Mouse (Mus musculus) E14TG2a.4 (cell line): ENCODE measurements around the gene Muc5b.
"Not testable (repeated sequence)": the region's sequence is repeated elsewhere in the genome, so short reads cannot be mapped to it uniquely, and the experiment has no call there.

Source experiments
- H3K27me3 ChIP-seq: 2 replicates; pipeline ENCODE4 v1.6.1; 2014; ENCODE audit warnings: low read length, control low read depth; ENCODE audit not compliant: insufficient read depth
- H3K36me3 ChIP-seq: 2 replicates; pipeline ENCODE4 v1.6.1; 2014; ENCODE audit warnings: low read length, control low read depth; ENCODE audit not compliant: insufficient read depth
- H3K4me1 ChIP-seq: replicated peaks from 2 replicates; pipeline ENCODE4 v1.6.1; 2014; ENCODE audit warnings: low read depth, low read length, control low read depth
- H3K4me3 ChIP-seq: replicated peaks from 2 replicates; pipeline ENCODE4 v1.5.1; 2014; ENCODE audit warnings: mild to moderate bottlenecking, low read length
- H3K9me3 ChIP-seq: 2 replicates; pipeline ENCODE4 v1.6.1; 2014; ENCODE audit warnings: low read length, control low read depth
- CTCF ChIP-seq: conservative IDR thresholded peaks from 2 replicates; pipeline ENCODE4 v1.5.1; 2014; ENCODE audit warnings: low read length
- NANOG ChIP-seq: IDR thresholded peaks from 2 replicates; pipeline ENCODE4 v1.6.1; 2014; ENCODE audit warnings: borderline replicate concordance, low read length, mixed read lengths
- POU5F1 ChIP-seq: IDR thresholded peaks from 2 replicates; pipeline ENCODE4 v1.6.1; 2014; ENCODE audit warnings: low read length, borderline replicate concordance

Gene Muc5b

GRCm38 (mm10) chr7:141838779-141839178 lies at the start of gene Muc5b:
TSS of gene Muc5b (plus strand) at chr7:141839070.
- no peaks in the 10 kb centered on the region for H3K4me1 ChIP-seq
- H3K36me3 ChIP-seq: no peaks in the 10 kb centered on the region
- no peak within 1 kb of the TSS for H3K4me3 ChIP-seq
- no peaks in the 10 kb centered on the region for H3K9me3 ChIP-seq
- TF ChIP-seq POU5F1 (no peak), NANOG (no peak), CTCF (no peak)
- H3K27me3 ChIP-seq: no peaks in the 10 kb centered on the region; the same call in 1 of the 2 replicates

DNA sequence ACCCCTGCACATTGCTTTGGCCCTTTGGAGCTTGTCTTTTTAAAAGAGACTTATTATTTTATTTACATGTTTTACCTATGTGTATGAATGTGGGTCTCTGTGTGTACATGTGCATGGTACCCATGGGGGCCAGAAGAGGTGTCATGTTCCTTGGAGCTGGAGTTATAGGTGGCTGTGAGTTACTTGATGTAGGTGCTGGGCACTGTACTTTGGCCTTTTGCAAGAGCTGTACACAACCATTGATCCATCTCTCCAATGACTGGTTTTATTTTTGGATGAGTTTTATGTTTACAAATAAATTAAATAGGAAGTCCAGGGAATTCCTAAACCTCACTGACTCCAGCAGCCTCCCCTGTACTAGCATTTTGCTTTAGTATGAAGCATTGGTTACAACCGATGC lies 44.6 kb upstream of the Muc5b start:
- peaks cover 24% of the 10 kb centered on the region for H3K9me3 ChIP-seq
- no peaks in the 10 kb centered on the region for H3K27me3 ChIP-seq
- no peak overlapping the region for H3K4me3 ChIP-seq
- H3K4me1 ChIP-seq: no peaks in the 10 kb centered on the region
- TF ChIP-seq CTCF: no peak
- TF ChIP-seq POU5F1: no peak
- no peak for TF ChIP-seq NANOG
- H3K36me3 ChIP-seq: no peaks in the 10 kb centered on the region

DNA sequence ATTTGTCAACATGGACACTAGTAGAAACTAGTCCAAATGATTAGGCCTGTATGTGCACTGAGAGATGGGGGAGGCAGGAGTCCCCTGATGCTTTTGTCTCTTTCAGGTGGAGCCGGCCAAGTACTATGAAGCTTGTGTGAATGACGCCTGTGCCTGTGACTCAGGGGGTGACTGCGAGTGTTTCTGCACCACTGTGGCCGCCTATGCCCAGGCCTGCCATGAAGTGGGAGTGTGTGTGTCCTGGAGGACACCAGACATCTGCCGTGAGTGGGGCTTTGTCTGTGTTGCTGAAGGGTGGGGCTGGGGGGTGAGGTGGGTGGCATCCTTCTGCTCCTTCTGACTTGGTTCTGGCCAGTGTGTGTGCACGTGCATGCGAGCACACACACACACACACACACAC lies 35.7 kb upstream of the Muc5b start:
- H3K4me3 ChIP-seq: no peak overlapping the region
- no peaks in the 10 kb centered on the region for H3K36me3 ChIP-seq
- TF ChIP-seq POU5F1: no peak
- TF ChIP-seq CTCF: no peak
- no peak for TF ChIP-seq NANOG
- peaks cover 16% of the 10 kb centered on the region for H3K9me3 ChIP-seq
- H3K27me3 ChIP-seq: no peaks in the 10 kb centered on the region
- no peaks in the 10 kb centered on the region for H3K4me1 ChIP-seq

DNA sequence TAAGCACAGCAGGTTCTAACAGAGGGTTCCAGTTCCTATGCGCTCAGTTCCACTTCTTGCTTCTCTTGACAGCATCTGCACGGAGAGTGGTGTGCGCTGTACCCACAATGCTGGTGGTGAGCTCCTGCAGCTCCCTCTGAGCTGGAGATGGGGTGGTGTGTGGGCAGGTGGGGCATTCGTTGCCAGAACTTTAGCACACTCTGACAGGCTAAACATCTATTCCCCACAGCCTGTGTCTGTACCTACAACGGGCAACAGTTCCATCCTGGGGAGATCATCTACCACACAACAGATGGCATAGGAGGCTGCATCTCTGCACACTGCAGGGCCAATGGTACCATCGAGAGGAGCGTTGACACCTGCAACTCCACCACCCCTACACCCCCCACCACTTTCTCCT lies 33.5 kb upstream of the Muc5b start:
- Histone ChIP-seq H3K36me3 (no peaks in the 10 kb centered on the region), H3K4me1 (no peaks in the 10 kb centered on the region), H3K9me3 (peaks cover 9% of the 10 kb centered on the region; the same call in 1 of the 2 replicates), H3K4me3 (no peak overlapping the region), H3K27me3 (no peaks in the 10 kb centered on the region)
- TF ChIP-seq POU5F1: no peak
- TF ChIP-seq CTCF: no peak
- TF ChIP-seq NANOG: no peak

GRCm38 (mm10) chr7:141807823-141808222 lies 31.0 kb upstream of the Muc5b start:
- not testable (repeated sequence) for H3K9me3 ChIP-seq, H3K27me3 ChIP-seq, H3K4me1 ChIP-seq, H3K36me3 ChIP-seq, H3K4me3 ChIP-seq

DNA sequence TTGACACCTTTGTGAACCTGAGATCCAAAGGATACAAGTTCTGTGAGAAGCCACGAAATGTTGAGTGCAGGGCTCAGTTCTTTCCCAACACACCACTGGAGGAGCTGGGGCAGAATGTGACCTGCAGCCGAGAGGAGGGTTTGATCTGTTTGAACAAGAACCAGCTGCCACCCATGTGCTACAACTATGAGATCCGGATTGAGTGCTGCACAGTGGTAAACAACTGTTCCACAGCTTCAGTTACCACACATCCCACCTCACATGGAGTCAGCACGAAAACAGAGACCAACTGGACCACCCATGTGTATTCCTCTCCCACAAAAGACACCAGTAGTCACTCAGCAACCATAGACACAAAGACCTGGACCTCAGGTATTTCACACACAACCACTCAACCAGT lies 28.9 kb upstream of the Muc5b start:
- H3K27me3 ChIP-seq, H3K36me3 ChIP-seq, H3K4me1 ChIP-seq, H3K4me3 ChIP-seq, H3K9me3 ChIP-seq: not testable (repeated sequence)

- TF ChIP-seq POU5F1 (no peak), NANOG (no peak), CTCF (no peak)
- no peaks in the 10 kb centered on the region; the same call in 1 of the 2 replicates for H3K27me3 ChIP-seq
- H3K36me3 ChIP-seq: no peaks in the 10 kb centered on the region
- no peak overlapping the region for H3K4me3 ChIP-seq
- H3K9me3 ChIP-seq: no peaks in the 10 kb centered on the region; the same call in 1 of the 2 replicates
- no peaks in the 10 kb centered on the region for H3K4me1 ChIP-seq
These were observed 25.5 kb upstream of the Muc5b start for GRCm38 (mm10) chr7:141813321-141813720.

- H3K4me1 ChIP-seq: no peaks in the 10 kb centered on the region
- H3K36me3 ChIP-seq: no peaks in the 10 kb centered on the region
- TF ChIP-seq CTCF: no peak
- TF ChIP-seq NANOG: no peak
- no peak for TF ChIP-seq POU5F1
- H3K9me3 ChIP-seq: no peaks in the 10 kb centered on the region; the same call in 1 of the 2 replicates
- no peak overlapping the region for H3K4me3 ChIP-seq
- H3K27me3 ChIP-seq: no peaks in the 10 kb centered on the region; the same call in 1 of the 2 replicates
These were observed 23.5 kb upstream of the Muc5b start for GRCm38 (mm10) chr7:141815361-141815760.

- Histone ChIP-seq H3K27me3 (no peaks in the 10 kb centered on the region; the same call in 1 of the 2 replicates), H3K36me3 (no peaks in the 10 kb centered on the region), H3K4me3 (no peak overlapping the region), H3K4me1 (no peaks in the 10 kb centered on the region), H3K9me3 (no peaks in the 10 kb centered on the region; the same call in 1 of the 2 replicates)
- TF ChIP-seq POU5F1 (no peak), NANOG (no peak), CTCF (no peak)
These were observed 21.4 kb upstream of the Muc5b start for GRCm38 (mm10) chr7:141817355-141818075.
